Mouse (Mus musculus): ENCODE measurements at regions not wholly inside any gene's neighbourhood (a gene's known extent, or its start where the extent isn't known, plus 50 kb on each side); places are given as distances from the start of the nearest gene placed in this dataset.

GRCm38 (mm10) chr5:118880546-118880945 is 320.1 kb downstream of the Med13l start:
- TF ChIP-seq NRF1 (IDR thresholded peaks at IDR 0.05; ENCODE audit: insufficient read depth, low read depth, low read length, poor library complexity, severe bottlenecking) (no peak), CTCF (IDR thresholded peaks at IDR 0.05 in 2 of 3, conservative IDR thresholded peaks at IDR 0.05 in 1 of 3; ENCODE audit: control insufficient read depth in 1 of 3, insufficient read depth in 1 of 3, low read depth in 2 of 3, low read length in 3 of 3, poor library complexity in 1 of 3, severe bottlenecking in 1 of 3) (no peak), POLR2A (IDR thresholded peaks at IDR 0.05; ENCODE audit: control insufficient read depth in 1 of 2, insufficient read depth in 1 of 2, low read depth in 1 of 2, low read length in 2 of 2, poor library complexity in 1 of 2) (no peak), GATA1 (IDR thresholded peaks at IDR 0.05; ENCODE audit: low read depth, low read length) (no peak), EP300 (IDR thresholded peaks at IDR 0.05; ENCODE audit: low read depth in 1 of 2, low read length in 2 of 2) (no peak), GABPA (IDR thresholded peaks at IDR 0.05; ENCODE audit: low read depth, low read length) (no peak), MAX (IDR thresholded peaks at IDR 0.05; ENCODE audit: low read length) (no peak), TBP (IDR thresholded peaks at IDR 0.05; ENCODE audit: low read depth, low read length) (no peak), MAZ (IDR thresholded peaks at IDR 0.05; ENCODE audit: low read depth, low read length) (no peak), ZC3H11A (IDR thresholded peaks at IDR 0.05; ENCODE audit: low read depth, low read length) (no peak), POLR2AphosphoS2 (IDR thresholded peaks at IDR 0.05; ENCODE audit: low read length) (no peak), KAT2A (conservative IDR thresholded peaks at IDR 0.05; ENCODE audit: low read depth, low read length) (no peak), SMC3 (IDR thresholded peaks at IDR 0.05; ENCODE audit: low read depth, low read length) (no peak), UBTF (IDR thresholded peaks at IDR 0.05; ENCODE audit: borderline replicate concordance, insufficient read depth, low read depth, low read length) (no peak)
